Comparison of ENCODE assay signal across 10 mouse cellular contexts in genomic region chr10:43706001-43706988, GRCm38 (mm10).
DNase-seq lines count a peak whose midpoint lies in the region; ATAC-seq and TF ChIP-seq lines count a peak whose summit lies in the region.
"Had no signal": no experiment of that assay in that cellular context is flagged by ENCODE, and none has a peak within 500 bp of the region (broad histone marks: within the 10 kb centered on the region; RNA-seq: fewer than 3 reads in every experiment).

No protein-coding gene starts in this region.

- H3K9ac ChIP-seq in liver, postnatal 0 days (replicated peaks), result 0 out of 2 replicates have a peak overlapping the region, but pooled peaks have one; percentile 16

- H3K9me3 ChIP-seq in erythroblast, embryonic 14.5 days (ENCODE audit: control insufficient read depth, low read length), result no peaks in the 10 kb centered on the region
- H3K9me3 ChIP-seq in liver, postnatal 0 days (ENCODE audit: low read length), result no peaks in the 10 kb centered on the region

- ATAC-seq in liver, postnatal 0 days, result peak; percentile 23
- ATAC-seq: hindbrain, embryonic 16.5 days had no signal

- 47% methylated on average over 17 of the region's 17 CpGs for WGBS in liver, postnatal 0 days (ENCODE audit: insufficient replicate concordance)

- intact Hi-C loops in gastrocnemius, adult 2 months (cut with DNase I), result no loop called here

- TF ChIP-seq EP300 in liver, postnatal 0 days (IDR thresholded peaks at IDR 0.05; ENCODE audit: low read depth), result no peak

- H3K4me2 ChIP-seq in liver, postnatal 0 days (ENCODE audit: low read depth, low read length), result peak overlapping the region; percentile 60

- H3K27ac ChIP-seq in gastrocnemius, adult 2 months, result peak overlapping the region; percentile 28; the same call in 1 of the 2 replicates
- peak overlapping the region; percentile 22; the same call in 1 of the 2 replicates for H3K27ac ChIP-seq in liver, postnatal 0 days (ENCODE audit: low read depth)

- peak; percentile 27 for DNase-seq in gastrocnemius, adult 2 months
- no peak for DNase-seq in gastrocnemius, postnatal 4 days (ENCODE audit: low spot score in 2 of 2)
- DNase-seq in 416B (ENCODE audit: low read depth), result peak; percentile 65
- DNase-seq in liver, postnatal 0 days, result no peak
- no peak for DNase-seq in adrenal gland, postnatal 14 days
- no peak for DNase-seq in urinary bladder, postnatal 4 days (ENCODE audit: low spot score in 2 of 2)
- DNase-seq in frontal cortex, adult 2 months (ENCODE audit: extremely low spot score in 1 of 2, low spot score in 1 of 2), result no peak
- DNase-seq: cerebellum, adult 2 months had no signal

- no peaks in the 10 kb centered on the region; the same call in 1 of the 2 replicates for H3K36me3 ChIP-seq in erythroblast, embryonic 14.5 days (ENCODE audit: control insufficient read depth)
- no peaks in the 10 kb centered on the region for H3K36me3 ChIP-seq in liver, postnatal 0 days (replicated peaks; ENCODE audit: insufficient read depth, low read length)

- H3K4me1 ChIP-seq in erythroblast, embryonic 14.5 days (ENCODE audit: control insufficient read depth), result peaks cover 60% of the 10 kb centered on the region
- peaks cover 34% of the 10 kb centered on the region for H3K4me1 ChIP-seq in liver, postnatal 0 days (ENCODE audit: insufficient read depth)

- TF ChIP-seq CTCF in gastrocnemius, adult 2 months (IDR thresholded peaks at IDR 0.05), result peak; percentile 39
- TF ChIP-seq CTCF in liver, postnatal 0 days (IDR thresholded peaks at IDR 0.05; ENCODE audit: low read depth), result peak; percentile 61

- H3K4me3 ChIP-seq in gastrocnemius, adult 2 months, result no peak overlapping the region
- H3K4me3 ChIP-seq in erythroblast, embryonic 14.5 days (replicated peaks), result peak overlapping the region; percentile 37
- H3K4me3 ChIP-seq in liver, postnatal 0 days (ENCODE audit: low read depth, low read length), result peak overlapping the region; percentile 20; the same call in 1 of the 2 replicates

- peaks cover 9% of the 10 kb centered on the region for H3K27me3 ChIP-seq in erythroblast, embryonic 14.5 days (ENCODE audit: control insufficient read depth)
- no peaks in the 10 kb centered on the region for H3K27me3 ChIP-seq in liver, postnatal 0 days (ENCODE audit: insufficient read depth, low read length)

Comparison
In these comparisons a context has a peak if more than half of its experiments do, and no peak if none do; other contexts are left out.
1. DNase-seq: peak in gastrocnemius, adult 2 months (single experiment) and 416B (single experiment); none in gastrocnemius, postnatal 4 days (0 of 2), liver, postnatal 0 days (single experiment), adrenal gland, postnatal 14 days (single experiment), urinary bladder, postnatal 4 days (0 of 2) and frontal cortex, adult 2 months (0 of 2).